Mouse (Mus musculus): Measurements from ENCODE around the gene Unc13d.
"Not testable (repeated sequence)": the region's sequence is repeated elsewhere in the genome, so short reads cannot be mapped to it uniquely, and the experiment has no call there.

DNA sequence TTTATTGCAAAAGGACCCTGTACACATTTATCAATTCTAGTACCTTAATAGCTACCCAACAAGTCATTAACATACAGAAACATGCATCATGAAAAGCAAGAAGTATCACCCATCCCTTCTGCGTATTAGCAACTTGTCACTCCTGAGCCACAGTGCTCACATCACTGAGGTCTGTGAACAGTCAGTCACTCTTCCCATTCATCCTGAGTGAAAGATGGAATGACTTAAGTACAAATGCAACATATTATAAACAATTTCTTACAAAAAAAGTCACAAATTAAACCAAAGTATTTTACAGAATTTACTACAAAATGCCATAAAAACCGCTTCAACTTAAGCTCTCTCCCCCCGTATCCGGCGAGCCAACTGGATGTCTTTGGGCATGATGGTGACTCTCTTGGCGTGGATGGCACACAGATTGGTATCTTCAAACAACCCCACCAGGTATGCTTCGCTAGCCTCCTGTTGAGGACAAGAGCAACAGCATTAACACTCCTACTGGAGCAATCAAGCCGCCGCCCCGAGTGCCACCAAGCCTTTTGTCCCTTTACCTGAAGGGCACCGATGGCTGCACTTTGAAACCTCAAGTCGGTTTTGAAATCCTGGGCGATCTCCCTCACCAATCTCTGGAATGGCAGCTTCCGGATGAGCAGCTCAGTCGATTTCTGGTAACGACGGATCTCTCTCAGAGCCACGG lies 54.5 kb downstream of the Unc13d start:
- TF ChIP-seq POLR2A (IDR thresholded peaks at IDR 0.05; ENCODE audit: borderline replicate concordance, extremely low read depth, insufficient read depth, insufficient read length, poor library complexity, severe bottlenecking); CTCF (IDR thresholded peaks at IDR 0.05; ENCODE audit: borderline replicate concordance, extremely low read depth, insufficient read depth, insufficient read length): not testable (repeated sequence)
